Mouse (Mus musculus): ENCODE data around the gene Cdc42ep1. TPM values are rescaled to one million over a fixed set of nuclear protein-coding genes. Genes with fewer than 3 reads are reported as not detected.

Cdc42ep1 gene
- polyA plus RNA-seq, 2 experiments from 2014 or later: not detected

DNA sequence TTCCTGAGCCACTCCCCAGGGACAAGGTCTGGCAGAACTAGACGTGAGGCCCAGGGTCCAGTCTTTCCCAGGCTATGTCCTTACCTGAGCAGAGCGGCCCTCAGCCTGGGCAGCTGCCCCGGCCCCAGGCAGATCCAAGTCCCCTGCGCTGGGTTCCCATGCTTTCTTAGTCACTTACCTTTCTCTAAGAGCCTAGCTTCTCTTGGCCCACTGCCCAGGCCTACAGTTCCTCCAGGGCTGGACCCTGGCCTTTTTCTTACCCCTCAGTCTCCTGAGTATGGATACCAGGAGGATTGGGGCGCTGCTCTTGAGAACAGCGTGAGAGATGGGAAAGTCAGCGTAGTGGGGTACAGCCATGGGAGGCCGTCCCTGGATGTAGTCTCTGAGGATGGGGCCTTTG lies 38.0 kb downstream of the Cdc42ep1 start:
- no peak for ATAC-seq

DNA sequence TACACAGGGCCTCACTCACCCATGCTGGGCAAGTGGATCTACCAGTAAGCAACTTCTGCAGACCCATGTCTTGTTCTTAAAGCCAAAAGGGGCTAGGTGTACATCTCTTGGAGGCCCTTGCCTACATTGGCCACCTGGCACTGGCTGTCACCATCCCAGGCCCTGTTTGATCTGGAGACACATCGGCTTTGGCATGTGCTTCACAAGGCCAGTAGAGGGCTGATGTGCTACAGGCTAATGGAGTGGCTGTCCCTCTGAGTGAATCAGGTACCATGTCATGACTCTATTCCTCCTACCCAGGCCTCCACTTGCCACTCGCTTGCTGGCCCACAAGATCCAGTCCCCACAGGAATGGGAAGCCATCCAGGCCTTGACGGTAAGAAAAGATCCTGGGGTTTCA lies 39.4 kb downstream of the Cdc42ep1 start:
- no peak for ATAC-seq

DNA sequence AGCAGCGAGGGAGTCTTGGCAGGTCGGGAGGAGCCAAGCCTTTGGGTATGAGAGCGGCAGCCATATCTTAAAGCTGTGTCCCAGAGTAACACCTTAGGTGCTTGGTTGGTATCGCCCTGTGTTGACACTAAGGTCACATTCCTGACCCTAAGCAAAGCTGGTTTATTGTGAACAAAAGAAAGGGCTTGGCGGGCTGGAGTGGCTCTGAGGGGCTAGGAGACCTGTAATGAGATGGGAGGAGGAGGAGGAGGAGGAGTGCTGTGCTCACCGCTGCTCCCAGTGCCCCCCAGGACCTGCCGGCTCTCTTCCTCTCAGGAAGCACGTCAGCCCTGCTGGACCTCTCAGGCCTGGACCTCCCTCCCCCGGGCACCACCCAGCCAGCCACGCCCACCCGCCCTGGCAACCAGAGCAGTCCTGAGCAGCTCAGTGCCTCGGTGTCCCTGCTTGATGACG lies 47.0 kb downstream of the Cdc42ep1 start:
- no peak for ATAC-seq

DNA sequence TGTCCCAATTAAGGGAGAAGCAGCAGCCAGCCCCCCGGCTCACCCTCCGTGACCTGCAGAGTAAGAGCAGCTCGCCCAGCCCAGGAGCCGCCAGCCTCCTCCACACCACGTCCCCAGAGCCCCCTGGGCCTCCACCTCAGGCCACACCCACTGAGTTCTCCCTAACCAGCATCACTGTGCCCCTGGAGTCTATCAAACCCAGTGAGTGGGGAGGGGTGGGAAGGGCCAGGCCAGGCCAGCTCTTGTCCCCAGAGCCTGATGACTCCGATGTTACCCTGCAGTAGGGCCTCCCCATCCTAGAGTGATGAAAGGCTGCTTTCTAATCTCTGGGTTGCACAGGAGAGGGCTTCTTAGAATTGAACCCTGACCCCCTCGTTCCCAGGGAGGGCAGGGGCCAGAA lies 50.0 kb downstream of the Cdc42ep1 start:
- ATAC-seq: no peak

DNA sequence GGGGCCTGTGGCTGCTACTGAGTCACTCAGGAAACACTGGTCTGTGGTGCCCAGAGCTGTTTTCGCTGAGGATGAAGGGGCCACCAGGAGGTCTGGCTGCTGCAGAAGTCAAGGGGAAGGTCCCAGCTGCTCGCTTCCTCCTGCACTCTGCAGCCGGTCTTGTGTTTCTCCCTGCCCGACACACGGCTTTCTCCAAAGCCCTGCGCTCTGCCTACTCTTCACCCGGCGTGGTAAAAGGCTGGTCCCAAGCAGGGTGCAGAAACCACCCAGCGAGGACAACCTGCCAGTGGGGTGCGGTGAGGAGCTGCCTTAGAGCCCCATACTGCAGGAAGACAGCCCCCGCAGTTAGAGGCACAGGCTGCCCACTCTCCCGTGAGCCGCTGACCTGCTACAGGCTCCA lies 52.3 kb downstream of the Cdc42ep1 start:
- ATAC-seq: peak; percentile 9

DNA sequence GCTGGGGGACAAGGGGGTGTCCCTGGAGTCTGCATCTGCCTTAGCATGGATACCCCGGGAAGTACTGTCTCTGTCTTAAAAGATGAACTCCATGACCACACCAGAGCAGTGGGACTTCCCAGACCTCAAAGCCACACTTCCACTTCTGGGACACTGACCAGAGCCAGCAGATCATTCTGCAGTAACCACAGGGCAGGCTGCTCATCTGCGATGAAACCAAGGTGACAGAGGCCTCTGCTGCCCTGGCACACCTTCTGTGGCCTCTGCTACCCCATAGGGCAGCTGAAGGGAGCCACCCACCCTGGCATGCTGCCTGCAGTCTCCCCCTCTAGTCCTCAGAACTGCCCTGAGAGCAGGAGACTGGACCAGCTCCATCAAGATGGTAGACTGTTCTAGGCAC lies 53.3 kb downstream of the Cdc42ep1 start:
- no peak for ATAC-seq

DNA sequence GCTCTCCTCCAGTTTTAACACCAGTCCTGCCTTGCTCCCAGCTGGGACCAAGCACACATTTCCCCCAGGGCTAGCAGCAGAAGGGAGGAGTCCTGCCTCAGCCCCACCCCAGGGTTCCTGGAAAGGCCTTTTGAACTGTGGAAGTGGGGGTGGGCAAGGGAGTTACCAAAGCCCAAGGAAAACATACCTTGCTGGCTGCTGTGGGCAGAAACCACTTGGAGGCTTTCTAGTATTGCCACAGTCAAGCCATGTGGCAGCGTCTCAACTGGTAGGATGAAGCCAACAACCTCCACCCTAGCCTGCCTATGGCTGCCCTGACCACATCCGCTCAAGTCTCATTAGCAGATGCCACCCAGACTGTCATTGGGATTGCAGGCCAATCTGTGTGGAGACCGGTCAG lies 53.7 kb downstream of the Cdc42ep1 start:
- peak; percentile 57 for ATAC-seq

DNA sequence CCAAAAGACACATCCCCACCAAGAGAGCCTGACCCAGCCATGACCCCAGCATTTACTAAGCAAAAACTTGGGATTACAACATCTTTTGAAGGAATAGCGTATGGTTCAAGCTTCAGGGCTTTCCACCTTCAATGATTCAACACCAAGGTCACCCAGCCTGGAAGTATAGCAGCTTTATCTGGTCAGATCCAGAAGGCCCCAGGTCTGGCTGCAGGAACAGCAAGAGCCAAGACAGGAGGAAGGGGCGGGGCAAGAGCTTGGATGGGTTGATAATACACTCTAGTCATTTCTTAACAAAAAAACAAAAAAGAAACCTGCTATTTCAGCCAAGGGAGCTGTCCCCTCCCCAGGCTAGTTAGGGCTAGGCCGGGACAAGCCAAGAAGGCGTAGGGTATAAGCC lies 55.1 kb downstream of the Cdc42ep1 start:
- ATAC-seq: no peak

DNA sequence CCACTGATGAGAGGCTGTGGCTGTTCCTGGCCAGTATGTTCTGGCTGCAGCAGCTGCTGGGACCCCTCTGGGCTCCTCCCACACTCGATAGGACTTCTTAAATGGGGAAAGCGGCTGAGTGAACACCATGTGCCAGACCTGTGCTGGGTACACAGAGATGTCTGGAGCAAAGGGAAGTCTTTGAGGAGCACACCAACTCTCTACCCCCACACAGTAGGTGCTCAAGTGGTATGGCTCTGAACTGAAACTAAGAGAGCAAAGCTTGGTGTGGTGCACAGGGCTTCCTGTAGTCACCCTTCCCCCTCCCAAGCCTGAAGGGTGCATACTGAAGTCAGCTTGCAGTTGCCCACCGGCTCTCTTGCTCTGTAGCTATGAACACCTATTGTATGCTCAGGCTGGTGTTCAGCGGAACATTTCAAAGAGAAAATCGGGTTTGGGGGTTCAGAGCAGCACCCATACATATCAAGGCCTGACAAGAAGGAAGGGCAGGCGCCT lies 56.1 kb downstream of the Cdc42ep1 start:
- ATAC-seq: peak; percentile 53

DNA sequence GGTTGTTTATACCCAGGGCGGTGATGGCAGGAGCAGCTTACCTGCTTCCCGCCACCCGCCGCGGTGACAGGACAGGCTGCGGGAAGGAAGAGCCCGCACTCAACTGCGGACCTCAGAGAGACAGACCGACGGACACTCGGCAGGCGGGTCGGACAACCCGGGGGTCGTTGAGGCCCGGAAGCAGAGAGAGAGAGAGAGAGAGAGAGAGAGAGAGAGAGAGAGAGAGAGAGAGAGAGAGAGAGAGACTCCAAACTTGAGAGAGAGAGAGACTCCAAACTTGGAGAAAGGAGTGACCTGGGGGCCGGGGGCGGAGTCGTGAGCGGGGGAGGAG lies 57.0 kb downstream of the Cdc42ep1 start, which contains the start of gene Gm49510:
TSS of gene Gm49510 (plus strand) at position 259 of the 331 bp plus-strand sequence.
- no peak for ATAC-seq

DNA sequence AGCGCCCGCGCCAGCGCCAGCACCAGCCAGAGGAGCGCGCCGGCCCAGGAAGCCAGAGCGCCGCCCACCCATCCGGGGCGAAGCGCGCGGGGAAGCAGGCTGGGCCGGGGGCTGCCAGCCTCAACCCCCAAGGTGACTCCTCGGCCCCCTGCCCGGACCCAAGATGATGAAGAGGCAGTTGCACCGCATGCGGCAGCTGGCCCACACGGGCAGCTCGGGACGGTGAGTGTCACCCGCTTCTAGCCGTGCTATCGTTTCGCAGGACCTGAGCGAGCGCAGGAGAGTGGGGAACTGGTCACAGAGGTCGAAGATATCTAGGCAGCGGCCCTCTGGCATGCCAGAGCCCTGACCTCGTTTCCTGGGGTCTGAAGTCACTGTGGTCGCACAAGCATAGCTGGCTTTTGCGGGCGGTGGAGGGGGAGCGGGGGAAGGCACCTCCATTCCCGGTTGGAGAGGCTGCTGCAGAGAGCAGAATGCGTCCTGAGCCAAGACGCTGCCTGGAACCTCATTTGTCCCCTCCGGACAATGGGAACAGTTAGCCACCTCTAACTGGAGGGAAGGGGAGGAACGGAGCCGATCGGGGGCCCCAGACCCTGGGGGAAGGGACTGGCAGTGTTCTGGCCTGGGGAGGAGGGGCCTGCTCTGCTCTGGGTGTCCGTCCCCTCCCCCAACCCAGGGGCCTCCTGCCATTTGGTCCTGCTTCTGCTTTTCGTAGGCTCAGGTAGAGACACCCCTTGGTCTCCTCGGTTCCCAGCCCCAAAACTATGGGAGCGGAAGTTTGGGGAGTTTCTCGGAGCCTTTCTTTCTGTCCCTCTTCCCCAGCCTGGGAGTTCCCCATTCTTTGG lies 57.5 kb downstream of the Cdc42ep1 start, which contains the start of gene Sh3bp1:
TSS of gene Sh3bp1 (plus strand) at position 29 of the 845 bp plus-strand sequence.
- ATAC-seq: peak; percentile 41

Other genes starting within 250 kb of the Cdc42ep1 start
- 100 to 1,000 TPM; 197 to 261 TPM for gene Cyth4, start 245.6 kb upstream of the Cdc42ep1 start, polyA plus RNA-seq (2017; shearing (Covaris generic))
- not detected for gene Elfn2, start 123.9 kb upstream of the Cdc42ep1 start, polyA plus RNA-seq (2017; shearing (Covaris generic))
- 10 to 100 TPM; 47.5 to 55.4 TPM for gene Mfng, start 69.1 kb upstream of the Cdc42ep1 start, polyA plus RNA-seq (2017; shearing (Covaris generic))
- not detected for gene Card10, start 39.6 kb upstream of the Cdc42ep1 start, polyA plus RNA-seq (2017; shearing (Covaris generic))
- not detected for gene Lgals2, start 12.9 kb downstream of the Cdc42ep1 start, polyA plus RNA-seq (2017; shearing (Covaris generic))
- 10 to 100 TPM; 13.8 to 18.1 TPM for gene Gga1, start 34.6 kb downstream of the Cdc42ep1 start, polyA plus RNA-seq (2017; shearing (Covaris generic))
- gene Gm49510, start 57.0 kb downstream of the Cdc42ep1 start, polyA plus RNA-seq (2017; shearing (Covaris generic)): not detected
- gene Sh3bp1, start 57.1 kb downstream of the Cdc42ep1 start, polyA plus RNA-seq (2017; shearing (Covaris generic)): 10 to 100 TPM; 43.8 to 75.5 TPM
- gene Pdxp, start 71.3 kb downstream of the Cdc42ep1 start, polyA plus RNA-seq (2017; shearing (Covaris generic)): 1 to 10 TPM; 2.5 TPM
- gene Lgals1, start 84.1 kb downstream of the Cdc42ep1 start, polyA plus RNA-seq (2017; shearing (Covaris generic)): 1,000 to 10,000 TPM in 1 of 2 experiments, 100 to 1,000 TPM in 1; 804 to 1,171 TPM
- 10 to 100 TPM; 44.5 to 46.9 TPM for gene Nol12, start 92.3 kb downstream of the Cdc42ep1 start, polyA plus RNA-seq (2017; shearing (Covaris generic))
- 10 to 100 TPM; 18.6 to 30.9 TPM for gene Triobp, start 105.1 kb downstream of the Cdc42ep1 start, polyA plus RNA-seq (2017; shearing (Covaris generic))
- gene H1f0, start 185.8 kb downstream of the Cdc42ep1 start, polyA plus RNA-seq (2017; shearing (Covaris generic)): 10 to 100 TPM; 37.2 to 37.8 TPM
- not detected for gene Galr3, start 199.3 kb downstream of the Cdc42ep1 start, polyA plus RNA-seq (2017; shearing (Covaris generic))
- 1 to 10 TPM; 7.4 to 8.1 TPM for gene Ankrd54, start 220.3 kb downstream of the Cdc42ep1 start, polyA plus RNA-seq (2017; shearing (Covaris generic))
- gene Eif3l, start 232.6 kb downstream of the Cdc42ep1 start, polyA plus RNA-seq (2017; shearing (Covaris generic)): 100 to 1,000 TPM; 241 to 298 TPM

Data from activated CD4-positive, CD25-positive, alpha-beta regulatory T cell, adult 4 months (primary cell).